Mouse (Mus musculus) monocyte, adult 2 months (primary cell): ENCODE results near the gene Megf9.

Experiments
- DNase-seq, 2 experiments: peaks; one replicate each; pipeline ENCODE4 v3.0.0; 2022; ENCODE audit warnings: low spot score in 2 of 2, low read depth in 1 of 2

Megf9 gene

GRCm38 (mm10) chr4:70446774-70447173 is 88.0 kb downstream of the Megf9 start:
- DNase-seq: no peak

- no peak for DNase-seq
Measured at GRCm38 (mm10) chr4:70420202-70420601, 114.6 kb downstream of the Megf9 start.

DNA sequence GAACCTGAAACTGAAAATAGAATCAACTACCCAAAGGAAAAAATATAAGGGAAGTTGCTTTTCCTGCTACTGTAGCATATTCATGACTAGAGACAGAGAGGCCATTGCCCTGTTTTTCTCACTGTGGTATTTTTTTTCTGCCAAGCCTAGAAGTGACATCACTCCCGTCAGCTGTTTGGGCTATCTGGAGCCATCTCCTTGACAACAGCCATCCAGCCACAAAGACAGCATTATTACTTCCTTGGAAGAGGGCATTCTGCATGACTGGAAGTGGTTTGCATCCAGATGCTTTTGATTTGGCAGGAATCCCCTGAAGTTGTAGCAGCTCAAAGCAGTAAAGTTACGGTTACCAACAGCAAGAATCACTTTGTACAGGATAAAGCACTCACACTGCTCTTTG is 122.7 kb downstream of the Megf9 start:
- DNase-seq: no peak

GRCm38 (mm10) chr4:70409994-70410721 is 124.6 kb downstream of the Megf9 start, which contains the start of gene Cdk5rap2:
Gene Cdk5rap2 (minus strand): TSS chr4:70410443.
- peak; percentile 91 to 92 for DNase-seq

- no peak for DNase-seq
Measured at GRCm38 (mm10) chr4:70409456-70409855, 125.3 kb downstream of the Megf9 start.

DNA sequence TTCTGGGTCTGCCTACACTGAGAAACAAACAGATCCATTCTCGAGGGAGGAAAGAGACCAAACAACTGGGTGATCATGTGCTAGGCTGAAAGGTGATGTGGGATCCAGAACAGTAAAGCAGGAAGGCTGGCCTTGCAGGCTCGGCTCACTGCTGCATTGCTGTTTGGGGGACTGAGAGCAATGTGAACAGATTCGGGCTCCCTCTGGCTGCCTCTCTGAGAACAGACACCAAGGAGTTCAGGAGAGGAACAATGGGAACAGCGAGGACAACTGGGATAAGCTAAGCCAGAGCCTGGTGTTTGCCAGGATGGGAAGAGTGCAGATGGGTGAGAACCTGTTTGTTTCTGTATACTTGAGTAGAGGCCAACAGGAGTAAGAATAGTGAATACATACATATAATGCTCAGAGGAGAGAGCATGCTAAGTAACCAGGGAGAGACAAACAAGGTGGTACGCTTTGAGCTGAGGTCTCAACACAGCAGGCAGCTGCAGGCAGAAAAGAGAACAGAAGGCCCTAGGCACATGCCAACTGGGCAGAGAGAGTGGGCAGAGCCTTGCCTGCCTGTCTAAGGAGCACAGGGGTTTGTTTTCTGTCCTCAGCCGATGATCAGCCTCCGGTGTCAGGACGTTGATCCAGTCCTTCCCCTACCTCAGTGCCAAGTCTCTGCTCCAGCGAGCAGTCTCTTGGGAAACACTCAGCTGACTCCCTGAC is 132.5 kb downstream of the Megf9 start:
- no peak for DNase-seq

- DNase-seq: no peak
Measured at GRCm38 (mm10) chr4:70399476-70399875, 135.3 kb downstream of the Megf9 start.

- DNase-seq: no peak
Measured at GRCm38 (mm10) chr4:70399074-70399473, 135.7 kb downstream of the Megf9 start.

DNA sequence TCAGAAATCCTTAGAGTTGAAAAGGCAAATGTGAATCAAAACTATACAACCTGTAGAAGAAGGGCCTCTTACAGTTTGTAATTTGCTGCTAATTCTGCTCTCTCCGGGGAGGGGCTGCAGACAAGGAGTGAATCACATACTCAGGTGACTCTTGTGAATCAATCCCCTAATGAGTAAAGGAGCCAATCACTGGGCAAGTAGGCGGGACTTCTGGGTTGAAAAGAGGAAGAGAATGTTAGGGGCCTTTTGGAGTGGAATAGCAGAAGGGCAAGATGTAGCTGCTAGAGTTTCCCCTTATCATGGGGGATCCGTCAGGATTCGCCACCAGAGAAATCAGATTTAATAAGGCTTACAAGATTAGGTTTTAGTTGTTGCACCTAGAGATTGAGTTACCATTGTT is 136.7 kb downstream of the Megf9 start:
- no peak for DNase-seq

DNA sequence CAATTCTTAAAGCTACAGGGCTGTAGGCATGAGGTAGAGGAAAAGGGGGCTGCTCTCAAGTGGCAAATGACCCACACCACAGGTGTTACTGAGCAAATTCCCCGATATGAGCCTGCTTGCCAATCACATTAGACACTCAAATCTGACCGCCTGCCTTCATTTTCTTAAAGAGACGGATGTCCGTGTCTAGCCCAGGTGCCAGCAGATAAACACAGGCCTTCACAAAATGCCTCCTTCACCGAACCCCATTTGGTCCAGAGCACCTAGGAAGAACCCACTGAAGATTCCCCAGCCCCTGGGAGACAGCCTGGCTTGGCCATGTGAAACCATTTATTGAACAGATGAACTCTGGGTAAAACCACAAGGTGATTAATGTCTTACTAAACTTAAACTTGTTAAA is 138.1 kb downstream of the Megf9 start:
- DNase-seq: no peak

DNA sequence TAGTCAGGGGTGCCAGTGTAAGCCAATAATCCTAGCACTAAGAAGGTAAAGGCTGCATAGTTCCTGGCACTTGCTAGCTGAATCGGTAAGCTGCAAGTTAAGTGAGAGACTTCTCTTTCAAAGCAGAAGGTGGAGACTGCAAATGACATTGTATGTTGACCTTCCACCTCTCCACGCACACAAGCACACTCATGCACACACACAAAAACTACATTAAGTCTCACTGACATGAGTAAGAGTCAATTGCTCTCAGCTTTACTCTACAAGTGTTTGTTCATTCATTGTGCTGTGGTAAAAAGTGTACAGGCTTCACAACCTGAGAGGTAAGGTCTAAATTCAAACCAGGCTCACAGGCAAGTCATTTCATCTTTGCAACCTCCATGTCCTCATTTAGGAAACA is 140.1 kb downstream of the Megf9 start:
- no peak for DNase-seq

GRCm38 (mm10) chr4:70391760-70392372 is 142.9 kb downstream of the Megf9 start:
- DNase-seq: no peak

- no peak for DNase-seq
Measured at GRCm38 (mm10) chr4:70391073-70391472, 143.7 kb downstream of the Megf9 start.

DNA sequence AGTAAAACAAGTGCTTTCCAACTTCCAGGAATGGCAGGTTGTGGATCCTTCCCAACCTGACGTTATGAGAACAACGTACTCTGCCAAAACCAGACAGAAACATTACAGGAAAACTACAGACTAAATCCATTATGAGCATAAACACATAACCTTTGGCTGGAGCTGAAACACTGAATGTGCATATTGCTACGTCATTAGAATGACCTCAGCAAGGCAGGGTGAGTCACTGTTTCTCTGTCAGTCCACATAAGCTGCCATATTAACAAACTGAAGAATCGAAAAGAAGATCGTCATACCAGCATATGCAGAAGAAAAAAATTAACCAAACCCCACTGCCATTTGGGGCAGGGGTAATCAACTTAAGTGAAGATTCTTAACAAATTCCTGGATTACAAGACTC is 148.6 kb downstream of the Megf9 start:
- no peak for DNase-seq

DNA sequence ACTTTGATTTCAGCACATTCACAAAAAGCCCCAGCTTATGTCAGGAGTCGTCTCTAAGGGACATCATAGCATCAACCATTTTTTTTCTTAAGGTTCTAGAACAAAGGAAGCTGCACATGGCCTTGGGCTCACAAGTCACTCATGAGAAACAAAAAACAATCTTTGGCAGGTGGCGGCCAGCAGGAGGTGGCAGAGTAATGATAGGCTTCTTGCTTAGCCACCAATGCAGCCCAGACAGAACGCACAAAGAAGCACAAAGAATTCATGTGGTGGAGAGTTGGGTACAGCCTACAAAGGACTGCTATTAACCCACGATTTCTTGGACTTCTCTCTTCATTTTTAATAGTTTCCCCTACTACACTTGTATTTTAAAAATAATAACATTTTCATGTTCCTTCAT is 157.4 kb downstream of the Megf9 start:
- no peak for DNase-seq
